Mouse (Mus musculus) testis, postnatal 10 days (tissue): Measurements from ENCODE around the gene Olfr33.

Experiments used
- DNase-seq: peaks from one replicate; pipeline ENCODE4 v3.0.0; 2021; ENCODE audit warnings: low spot score

The Olfr33 gene

GRCm38 (mm10) chr7:102718970-102719369 is at the start of gene Olfr33:
Gene Olfr33 (minus strand): TSS chr7:102719070.
- DNase-seq, result no peak

GRCm38 (mm10) chr7:102759266-102759665 is 40.4 kb upstream of the Olfr33 start, which contains the start of the genes Olfr560 and Olfr78:
Gene Olfr560 (minus strand): TSS chr7:102759366.
Gene Olfr78 (minus strand): TSS chr7:102759471.
- DNase-seq, result no peak

- DNase-seq, result no peak
Measured at GRCm38 (mm10) chr7:102752086-102752485, 33.2 kb upstream of the Olfr33 start.

GRCm38 (mm10) chr7:102737705-102738104 is 18.8 kb upstream of the Olfr33 start:
- no peak for DNase-seq

GRCm38 (mm10) chr7:102733793-102734192 is 14.9 kb upstream of the Olfr33 start:
- no peak for DNase-seq

GRCm38 (mm10) chr7:102727391-102727790 is 8.5 kb upstream of the Olfr33 start, which contains the start of gene Olfr559:
Gene Olfr559 (minus strand): TSS chr7:102727491.
- no peak for DNase-seq

GRCm38 (mm10) chr7:102701915-102702314 is 17.0 kb downstream of the Olfr33 start, which contains the start of gene Olfr558:
Gene Olfr558 (plus strand): TSS chr7:102702215.
- no peak for DNase-seq

GRCm38 (mm10) chr7:102698461-102698860 is 20.4 kb downstream of the Olfr33 start:
- DNase-seq, result no peak

GRCm38 (mm10) chr7:102695358-102696125 is 23.3 kb downstream of the Olfr33 start, which contains the start of gene Olfr557:
Gene Olfr557 (plus strand): TSS chr7:102695910.
- DNase-seq, result peak; percentile 60

- DNase-seq, result peak; percentile 88
Measured at GRCm38 (mm10) chr7:102686944-102687501, 31.8 kb downstream of the Olfr33 start, which contains the start of gene Trim68. Gene Trim68 (minus strand): TSS chr7:102687327.

- DNase-seq, result no peak
Measured at GRCm38 (mm10) chr7:102681916-102682315, 37.0 kb downstream of the Olfr33 start.

- no peak for DNase-seq
Measured at GRCm38 (mm10) chr7:102676225-102676624, 42.6 kb downstream of the Olfr33 start.

- DNase-seq, result no peak
Measured at GRCm38 (mm10) chr7:102665378-102665777, 53.5 kb downstream of the Olfr33 start.

GRCm38 (mm10) chr7:102664599-102664998 is 54.3 kb downstream of the Olfr33 start, which contains the start of gene Olfr556:
Gene Olfr556 (plus strand): TSS chr7:102664899.
- DNase-seq, result no peak
